Mouse (Mus musculus) thymus, postnatal 10 days (tissue): ENCODE data around the gene Actn4.

Experiments
- DNase-seq, 2 experiments: peaks; one replicate each; pipeline ENCODE4 v3.0.0; 2021; ENCODE audit warnings: low spot score in 2 of 2

The Actn4 gene

DNA sequence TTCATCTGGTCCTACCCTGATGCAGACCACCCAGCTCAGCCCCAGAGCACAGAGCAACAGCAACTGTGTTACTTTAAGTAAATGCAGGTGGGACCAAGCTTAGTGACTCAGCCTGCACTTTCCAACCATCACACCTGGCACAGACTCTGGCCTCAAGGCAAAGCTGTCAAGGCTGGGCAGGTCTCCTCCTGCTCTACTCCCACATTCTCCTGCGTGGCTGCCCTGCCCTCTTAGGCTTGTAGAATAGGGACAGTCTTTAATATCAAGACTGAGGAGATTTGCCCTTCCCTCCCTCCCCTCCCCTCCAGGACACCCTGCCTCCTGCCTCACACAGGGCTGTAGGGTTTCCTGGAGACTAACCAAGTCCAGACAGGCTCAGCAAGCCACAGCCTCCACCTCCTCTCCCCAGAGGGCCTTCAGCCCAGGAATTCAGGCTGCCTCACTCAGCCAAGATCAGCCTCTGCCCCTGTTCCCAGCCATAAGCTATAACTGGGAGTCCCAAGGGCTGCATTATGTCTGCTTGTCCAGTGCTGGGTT is 112.4 kb downstream of the Actn4 start:
- DNase-seq, result no peak

GRCm38 (mm10) chr7:28847273-28847672 is 114.9 kb downstream of the Actn4 start:
- DNase-seq, result no peak
